Mouse (Mus musculus) limb, embryonic 12.5 days (tissue): ENCODE data around the gene Fes. TPM values are rescaled to one million over a fixed set of nuclear protein-coding genes. Genes with fewer than 3 reads are reported as not detected.

Experiments used
- ATAC-seq: fragments of 200-750 bp; cut with Nextera tagmentation; 2 replicates; pipeline ENCODE4 v1.8.0; 2017; ENCODE audit warnings: low read depth, moderate TSS enrichment; ENCODE audit not compliant: insufficient number of reproducible peaks, insufficient read depth, low FRiP score, low TSS enrichment
- H3K27ac ChIP-seq: fragments of 300-500 bp; sonication (generic); 2 replicates; pipeline ENCODE4 v1.5.1; 2016; ENCODE audit warnings: mild to moderate bottlenecking, moderate library complexity
- H3K27me3 ChIP-seq: fragments of 300-500 bp; sonication (generic); 2 replicates; pipeline ENCODE4 v1.6.1; 2016; ENCODE audit warnings: mild to moderate bottlenecking, moderate library complexity
- H3K36me3 ChIP-seq: fragments of 300-500 bp; sonication (generic); 2 replicates; pipeline ENCODE4 v1.6.1; 2016; ENCODE audit warnings: mild to moderate bottlenecking, moderate library complexity
- H3K4me1 ChIP-seq: fragments of 300-500 bp; sonication (generic); replicated peaks from 2 replicates; pipeline ENCODE4 v1.6.1; 2016
- H3K4me2 ChIP-seq: fragments of 300-500 bp; sonication (generic); 2 replicates; pipeline ENCODE4 v1.6.1; 2016; ENCODE audit warnings: mild to moderate bottlenecking, moderate library complexity
- H3K4me3 ChIP-seq: fragments of 300-500 bp; sonication (generic); replicated peaks from 2 replicates; pipeline ENCODE4 v1.5.1; 2016; ENCODE audit warnings: mild to moderate bottlenecking
- H3K9ac ChIP-seq: fragments of 300-500 bp; sonication (generic); replicated peaks from 2 replicates; pipeline ENCODE4 v1.6.1; 2016; ENCODE audit warnings: mild to moderate bottlenecking, moderate library complexity
- H3K9me3 ChIP-seq: fragments of 300-500 bp; sonication (generic); 2 replicates; pipeline ENCODE4 v1.6.1; 2016; ENCODE audit warnings: mild to moderate bottlenecking, moderate library complexity
- WGBS: fragments of 180-500 bp; shearing (Covaris S2); methylation state at CpG from one replicate; pipeline ENCODE4 v1.1.7; 2016; 5-methylcytosine and 5-hydroxymethylcytosine counted together
- polyA plus RNA-seq: library from polyadenylated mRNA; unstranded; fragments of >200 nt; fragmentation: Nextera tagmentation; extraction: Ambion mirVana; gene quantifications from 2 replicates; pipeline ENCODE4 v1.2.1, GENCODE M21; 2016

Gene Fes
- polyA plus RNA-seq, 1 experiment from 2014 or later, result 11.0 TPM

DNA sequence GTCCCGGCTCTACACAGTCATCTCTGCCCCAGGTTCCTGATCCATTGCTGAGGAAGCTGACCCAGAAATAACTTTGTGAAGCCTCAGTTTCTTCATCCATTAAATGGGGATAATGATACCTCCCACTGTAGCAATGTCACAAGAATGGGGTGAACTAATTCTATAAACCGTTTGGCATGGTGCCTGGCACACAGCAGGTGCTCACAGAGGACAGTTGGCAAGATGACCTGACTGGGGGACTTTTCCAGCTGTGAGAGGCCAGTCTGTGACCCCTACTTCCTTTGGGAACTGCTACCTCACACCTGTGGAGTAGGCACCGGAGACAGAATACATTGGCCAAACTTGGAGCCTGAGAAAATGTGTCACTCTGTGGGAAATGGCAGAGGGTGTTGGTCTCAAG is 30.3 kb upstream of the Fes start:
- 88% methylated on average over 3 of the region's 3 CpGs for WGBS

DNA sequence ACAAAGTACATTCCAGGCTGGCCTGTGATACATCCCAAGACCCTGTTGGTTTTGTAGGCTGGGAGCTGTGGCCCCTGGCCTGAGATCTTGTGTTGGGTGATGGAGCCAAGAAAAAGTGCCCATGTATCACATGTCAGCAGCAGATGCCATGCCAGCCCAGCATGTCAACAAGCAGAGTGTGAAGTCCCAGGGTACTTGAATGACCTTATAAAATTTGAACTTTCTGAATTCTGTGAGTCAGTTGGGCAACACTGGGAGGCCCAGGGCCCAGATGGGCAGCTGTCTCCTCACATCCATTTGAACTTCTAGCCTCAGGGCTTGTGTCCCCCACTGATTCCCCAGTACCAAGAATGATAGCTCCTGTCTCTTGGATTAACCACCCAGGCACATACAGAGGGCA is 29.9 kb upstream of the Fes start:
- Histone ChIP-seq H3K9ac (no peak overlapping the region), H3K27ac (no peak overlapping the region), H3K4me3 (no peak overlapping the region), H3K27me3 (no peaks in the 10 kb centered on the region), H3K36me3 (no peaks in the 10 kb centered on the region), H3K9me3 (no peaks in the 10 kb centered on the region), H3K4me1 (no peaks in the 10 kb centered on the region), H3K4me2 (no peak overlapping the region)
- no peak for ATAC-seq

More for the DNA sequence above, 30.3 kb upstream of the Fes start:
- no peak overlapping the region for H3K4me2 ChIP-seq
- no peak overlapping the region for H3K9ac ChIP-seq
- H3K27me3 ChIP-seq, result no peaks in the 10 kb centered on the region
- no peak overlapping the region for H3K27ac ChIP-seq
- ATAC-seq, result no peak
- no peaks in the 10 kb centered on the region for H3K9me3 ChIP-seq
- H3K4me1 ChIP-seq, result peaks cover 2% of the 10 kb centered on the region; the same call in 1 of the 2 replicates
- no peaks in the 10 kb centered on the region for H3K36me3 ChIP-seq
- no peak overlapping the region for H3K4me3 ChIP-seq

DNA sequence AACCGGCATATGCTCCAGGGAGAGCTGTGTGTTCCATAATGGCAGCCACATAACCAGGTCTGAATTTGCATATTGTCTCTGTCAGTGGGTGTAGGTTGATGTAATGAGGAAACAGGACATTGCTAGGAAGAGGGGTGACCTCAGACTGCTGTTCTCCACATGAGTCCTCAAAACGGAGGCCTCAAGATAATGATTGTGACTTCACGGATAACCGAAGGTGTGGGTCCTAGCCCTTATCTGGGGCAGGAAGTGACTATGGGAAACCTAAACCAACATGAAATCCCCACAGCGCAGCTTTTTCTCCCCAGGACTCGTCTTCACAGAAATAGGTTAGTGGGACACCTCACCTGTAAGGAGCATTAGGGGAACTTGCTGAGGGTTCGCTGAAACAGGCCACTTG is 29.2 kb upstream of the Fes start:
- no peak for ATAC-seq

DNA sequence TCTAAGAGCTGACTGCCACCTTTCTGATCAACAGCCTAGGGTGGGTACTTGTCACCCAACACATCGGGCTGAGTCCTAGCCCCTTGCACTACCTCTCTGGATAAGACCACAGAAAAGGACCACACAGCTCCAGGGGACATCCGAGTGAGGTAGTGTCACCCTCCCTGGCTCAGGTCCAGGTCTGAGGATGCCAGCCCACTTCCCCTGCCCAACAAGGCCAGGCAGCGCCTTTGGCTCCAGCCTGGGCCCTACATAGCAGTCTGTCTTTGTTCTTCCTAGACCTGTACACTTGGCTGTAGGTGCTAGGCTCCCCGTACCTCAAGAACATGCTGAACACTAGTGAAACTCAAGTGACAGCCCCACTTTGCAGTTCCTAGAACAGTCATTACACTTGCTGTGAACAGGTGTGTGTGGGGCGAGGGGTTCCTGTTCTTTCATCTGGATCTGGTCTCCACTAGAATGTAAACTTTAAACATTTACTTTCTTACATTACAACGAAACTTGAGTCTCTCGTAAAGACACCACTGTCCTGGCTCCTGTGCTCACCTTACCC is 26.6 kb upstream of the Fes start:
- no peaks in the 10 kb centered on the region for H3K9me3 ChIP-seq
- no peaks in the 10 kb centered on the region for H3K27me3 ChIP-seq
- H3K4me3 ChIP-seq, result no peak overlapping the region
- no peak overlapping the region for H3K9ac ChIP-seq
- no peak for ATAC-seq
- no peaks in the 10 kb centered on the region for H3K4me1 ChIP-seq
- no peaks in the 10 kb centered on the region for H3K36me3 ChIP-seq
- H3K27ac ChIP-seq, result no peak overlapping the region
- no peak overlapping the region for H3K4me2 ChIP-seq
- WGBS, result 83% methylated on average over 7 of the region's 7 CpGs

More for the DNA sequence above, 29.2 kb upstream of the Fes start:
- Histone ChIP-seq H3K27me3 (no peaks in the 10 kb centered on the region), H3K9ac (no peak overlapping the region), H3K4me2 (no peak overlapping the region), H3K36me3 (no peaks in the 10 kb centered on the region), H3K9me3 (no peaks in the 10 kb centered on the region), H3K27ac (no peak overlapping the region), H3K4me3 (no peak overlapping the region), H3K4me1 (no peaks in the 10 kb centered on the region)
- 91% methylated on average over 7 of the region's 7 CpGs for WGBS

DNA sequence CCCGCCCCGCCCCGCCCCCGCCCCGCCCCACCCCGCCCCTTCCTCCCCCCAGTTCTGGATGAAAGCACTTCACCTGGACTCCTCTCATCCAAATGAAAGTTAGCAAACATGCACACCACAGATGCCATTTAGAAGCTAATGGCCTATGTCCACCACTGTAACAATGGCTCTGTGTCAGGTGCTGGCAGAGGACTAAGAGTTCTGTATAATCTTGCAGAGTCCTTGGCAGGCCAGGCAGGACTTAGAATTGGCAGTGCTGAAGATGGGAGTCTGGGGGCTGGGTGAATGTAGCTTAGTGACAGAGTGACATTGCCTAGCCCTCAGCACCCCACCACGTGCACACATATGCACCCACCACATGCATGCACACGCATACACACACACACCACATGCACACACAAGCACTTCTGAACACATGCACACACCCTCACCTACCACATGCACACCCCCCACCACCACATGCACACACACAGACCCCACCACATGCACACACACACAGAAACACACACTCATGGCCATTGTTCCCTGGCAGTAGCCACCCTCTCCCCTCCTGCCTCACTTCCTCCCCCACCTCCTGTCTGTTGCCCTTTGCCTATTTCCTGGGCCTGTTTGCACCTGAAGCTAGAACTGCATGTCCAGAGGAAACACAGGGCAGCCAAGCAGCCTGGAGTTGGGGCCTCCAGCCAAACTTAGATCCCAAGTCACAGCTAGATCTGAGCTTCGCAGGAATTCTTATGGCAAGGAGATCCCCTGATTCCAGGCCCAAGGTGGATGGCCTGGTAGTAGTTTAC is 26.0 kb upstream of the Fes start:
- no peak overlapping the region for H3K4me2 ChIP-seq
- WGBS, result 76% methylated on average over 9 of the region's 9 CpGs

DNA sequence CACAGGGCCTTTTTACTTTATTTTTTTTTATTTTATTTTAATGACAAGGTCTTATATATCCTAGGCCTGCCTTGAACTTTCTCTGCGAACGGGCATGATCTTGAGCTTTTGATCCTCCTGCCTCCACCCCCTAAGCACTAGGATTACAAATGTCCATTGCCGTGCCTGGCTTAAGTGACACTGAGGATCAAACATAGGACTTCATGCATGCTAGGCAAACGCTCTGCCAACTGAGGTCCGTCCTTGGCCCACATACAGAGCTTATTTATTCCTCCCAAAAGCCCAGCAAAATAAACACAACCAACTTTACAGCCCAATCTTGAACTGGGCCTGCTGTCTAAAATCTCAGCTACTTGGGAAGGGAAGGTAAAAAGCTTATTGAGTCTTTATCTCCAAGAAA is 25.0 kb upstream of the Fes start:
- WGBS, result 66% methylated on average over 5 of the region's 5 CpGs
- Histone ChIP-seq H3K9me3 (no peaks in the 10 kb centered on the region), H3K4me2 (no peak overlapping the region), H3K9ac (no peak overlapping the region), H3K27me3 (no peaks in the 10 kb centered on the region), H3K27ac (no peak overlapping the region), H3K4me1 (no peaks in the 10 kb centered on the region), H3K36me3 (no peaks in the 10 kb centered on the region), H3K4me3 (no peak overlapping the region)
- no peak for ATAC-seq

More for the DNA sequence above, 26.0 kb upstream of the Fes start:
- H3K9me3 ChIP-seq, result no peaks in the 10 kb centered on the region
- H3K36me3 ChIP-seq, result no peaks in the 10 kb centered on the region
- no peak overlapping the region for H3K4me3 ChIP-seq
- H3K9ac ChIP-seq, result no peak overlapping the region
- no peak for ATAC-seq
- no peak overlapping the region for H3K27ac ChIP-seq
- no peaks in the 10 kb centered on the region for H3K27me3 ChIP-seq
- H3K4me1 ChIP-seq, result no peaks in the 10 kb centered on the region

DNA sequence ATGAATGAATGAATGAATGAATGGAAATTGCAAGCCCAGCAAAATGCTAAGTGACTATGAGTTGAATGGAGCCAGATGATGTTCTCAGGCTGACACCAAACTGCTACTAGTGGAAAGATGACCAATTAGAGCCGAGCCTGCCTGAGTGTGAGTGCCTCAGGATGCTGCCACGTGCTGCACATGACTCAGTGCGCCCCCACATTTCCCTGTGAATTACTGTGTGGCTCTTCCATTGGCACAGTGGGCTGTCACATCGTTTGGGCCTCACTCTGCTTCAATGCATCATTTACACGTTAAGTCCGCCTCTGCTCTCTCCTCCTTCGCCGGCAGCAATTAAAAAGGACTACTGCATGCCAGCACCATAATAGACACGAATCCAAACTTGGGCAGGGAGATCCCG is 24.5 kb upstream of the Fes start:
- no peak overlapping the region for H3K9ac ChIP-seq
- no peak for ATAC-seq
- H3K4me2 ChIP-seq, result no peak overlapping the region
- no peaks in the 10 kb centered on the region for H3K4me1 ChIP-seq
- no peak overlapping the region for H3K4me3 ChIP-seq
- H3K9me3 ChIP-seq, result no peaks in the 10 kb centered on the region
- no peaks in the 10 kb centered on the region for H3K27me3 ChIP-seq
- H3K36me3 ChIP-seq, result no peaks in the 10 kb centered on the region
- WGBS, result 68% methylated on average over 10 of the region's 10 CpGs
- no peak overlapping the region for H3K27ac ChIP-seq

DNA sequence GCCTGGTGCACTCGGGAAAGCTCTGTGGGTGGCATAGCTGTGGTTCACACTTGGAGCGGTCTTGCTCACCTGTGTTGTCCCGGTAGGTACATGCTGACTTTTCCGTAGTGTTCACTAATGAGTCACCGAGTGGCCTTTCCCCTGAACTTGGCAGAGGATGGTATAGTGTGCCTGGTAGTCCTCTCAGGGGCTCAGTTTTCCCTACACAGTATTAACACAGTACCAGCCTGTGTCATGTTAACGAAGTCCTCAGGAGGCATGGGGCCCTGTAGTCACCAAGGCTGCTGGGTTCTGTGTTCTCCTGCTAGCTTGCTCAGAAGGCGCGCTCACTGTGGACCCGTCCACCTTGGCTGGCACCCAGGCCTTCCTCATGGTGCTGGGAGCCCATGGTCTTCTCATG is 22.6 kb upstream of the Fes start:
- Histone ChIP-seq H3K36me3 (no peaks in the 10 kb centered on the region), H3K4me1 (no peaks in the 10 kb centered on the region), H3K9me3 (no peaks in the 10 kb centered on the region), H3K27me3 (peaks cover 6% of the 10 kb centered on the region; the same call in 1 of the 2 replicates), H3K9ac (no peak overlapping the region), H3K27ac (no peak overlapping the region), H3K4me2 (no peak overlapping the region), H3K4me3 (no peak overlapping the region)
- ATAC-seq, result no peak
- WGBS, result 81% methylated on average over 9 of the region's 9 CpGs

DNA sequence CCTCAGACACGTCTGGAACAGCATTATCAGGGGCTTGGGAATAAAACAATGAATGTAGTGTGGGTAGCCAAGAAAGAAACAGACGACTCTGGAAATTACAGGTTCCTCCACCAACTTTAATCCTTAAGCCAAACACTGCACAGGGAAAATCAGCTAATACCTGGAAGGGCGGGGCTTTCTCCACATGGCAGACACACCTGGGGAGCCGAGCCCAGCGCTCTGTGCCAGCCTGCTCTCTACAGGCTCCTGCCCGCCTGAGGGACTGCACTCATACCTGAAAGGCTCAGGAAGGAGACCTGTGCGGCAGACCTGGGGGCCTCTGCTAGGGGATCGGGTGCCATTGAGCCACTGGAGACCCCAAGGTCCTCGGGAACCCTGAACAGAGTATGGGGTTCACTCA is 20.0 kb upstream of the Fes start:
- no peak overlapping the region for H3K9ac ChIP-seq
- H3K27me3 ChIP-seq, result peaks cover 17% of the 10 kb centered on the region
- no peak overlapping the region for H3K4me2 ChIP-seq
- WGBS, result 76% methylated on average over 9 of the region's 9 CpGs
- H3K4me3 ChIP-seq, result no peak overlapping the region
- no peaks in the 10 kb centered on the region for H3K36me3 ChIP-seq
- H3K4me1 ChIP-seq, result peaks cover 4% of the 10 kb centered on the region; the same call in 1 of the 2 replicates
- H3K27ac ChIP-seq, result no peak overlapping the region
- no peak for ATAC-seq
- H3K9me3 ChIP-seq, result no peaks in the 10 kb centered on the region

DNA sequence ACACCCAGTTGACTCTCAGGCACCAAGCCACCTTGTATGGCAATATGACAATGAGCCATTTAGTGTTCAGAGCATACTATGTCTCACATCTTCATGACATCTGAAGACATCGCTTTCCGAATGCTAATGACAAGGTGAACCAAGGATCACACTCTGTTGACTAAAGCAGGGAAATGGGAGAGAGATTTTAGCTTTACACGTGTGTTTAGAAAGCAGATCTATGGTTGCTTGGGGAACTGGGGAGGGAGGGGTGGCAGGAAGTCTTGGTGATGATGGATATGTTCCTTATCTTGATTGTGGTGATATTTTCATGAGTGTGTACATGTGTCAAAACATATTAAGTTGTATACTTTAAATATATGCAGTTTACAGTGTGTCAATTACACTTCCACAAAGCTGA is 18.4 kb upstream of the Fes start:
- Histone ChIP-seq H3K27me3 (peaks cover 17% of the 10 kb centered on the region), H3K9me3 (no peaks in the 10 kb centered on the region), H3K4me1 (peaks cover 10% of the 10 kb centered on the region), H3K36me3 (no peaks in the 10 kb centered on the region), H3K4me3 (no peak overlapping the region), H3K27ac (no peak overlapping the region), H3K9ac (no peak overlapping the region), H3K4me2 (no peak overlapping the region)
- ATAC-seq, result no peak
- 89% methylated on average over 3 of the region's 3 CpGs for WGBS

DNA sequence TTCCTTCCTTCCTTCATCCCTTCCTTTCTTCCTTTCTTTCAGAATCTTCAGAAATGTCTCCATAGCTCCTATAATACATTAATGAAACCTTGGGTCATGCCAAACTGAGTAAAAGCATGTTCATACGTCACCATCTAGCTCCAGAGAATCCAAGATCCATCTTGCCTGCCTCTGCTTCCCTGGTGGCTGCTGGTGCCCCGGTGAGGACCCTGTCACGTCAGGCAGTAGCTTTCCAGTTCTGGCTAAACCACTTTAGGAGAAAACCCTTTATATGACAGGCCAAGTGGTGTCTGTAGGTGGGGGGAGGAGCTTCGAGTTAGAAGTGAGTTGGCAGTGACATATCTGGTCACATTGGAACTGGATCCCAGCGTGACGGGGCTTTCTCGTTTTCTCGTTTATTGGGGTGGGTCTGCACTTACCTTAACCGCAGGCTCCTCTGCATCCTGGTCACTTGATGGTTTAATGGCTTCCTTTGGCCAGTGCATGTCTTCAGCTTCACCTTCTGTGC is 17.5 kb upstream of the Fes start, which contains the start of gene Furin:
TSS of gene Furin (minus strand) at position 249 of the 508 bp plus-strand sequence.
- Histone ChIP-seq H3K27ac (no peak within 1 kb of the TSS), H3K9ac (no peak within 1 kb of the TSS), H3K36me3 (no peaks in the 10 kb centered on the region), H3K9me3 (no peaks in the 10 kb centered on the region), H3K4me2 (no peak within 1 kb of the TSS), H3K27me3 (peaks cover 17% of the 10 kb centered on the region), H3K4me3 (no peak within 1 kb of the TSS), H3K4me1 (peaks cover 20% of the 10 kb centered on the region)
- 46% methylated on average over 9 of the region's 9 CpGs for WGBS
- no peak for ATAC-seq
